Mouse (Mus musculus) adrenal gland, postnatal 25 days (tissue): ENCODE measurements around the gene Fam71f1. TPM values are rescaled to one million over a fixed set of nuclear protein-coding genes. Genes with fewer than 3 reads are reported as not detected.

ENCODE experiments used
- DNase-seq: peaks from one replicate; pipeline ENCODE4 v3.0.0; 2021; ENCODE audit warnings: mixed read lengths
- long read RNA-seq: library from polyadenylated mRNA; stranded (forward); transcript quantifications from one replicate; pipeline ENCODE4 v2.0.0, GENCODE M21; 2021
- total RNA-seq: library from RNA; stranded (reverse); gene quantifications from 2 replicates; pipeline ENCODE4 v1.2.3, GENCODE M21; 2021

Gene Fam71f1
- total RNA-seq = not detected in 2 replicates
- long read RNA-seq = 0 reads

DNA sequence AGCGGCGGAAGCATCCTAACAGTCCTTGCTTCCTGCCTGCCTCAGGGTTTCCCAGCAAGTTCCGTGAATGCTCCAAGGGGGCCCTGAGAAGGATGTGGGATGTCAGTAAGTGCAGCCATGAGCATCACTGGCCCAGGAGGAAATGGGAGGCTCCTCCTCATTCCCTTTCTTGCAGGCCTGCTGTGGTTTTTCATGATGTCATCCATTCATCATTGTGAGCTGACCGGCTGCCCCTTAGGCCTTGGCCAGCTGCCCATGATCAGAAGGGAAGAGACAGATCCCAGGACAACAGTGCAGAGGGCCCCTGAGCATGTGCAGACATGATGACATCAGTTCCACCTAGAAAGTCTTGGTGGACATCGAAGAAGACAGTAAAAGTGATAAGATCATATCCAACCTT lies at the start of gene Fam71f1:
Gene Fam71f1, plus strand, starts transcription at position 262 of the 400 bp plus-strand sequence.
- peak; percentile 67 for DNase-seq

DNA sequence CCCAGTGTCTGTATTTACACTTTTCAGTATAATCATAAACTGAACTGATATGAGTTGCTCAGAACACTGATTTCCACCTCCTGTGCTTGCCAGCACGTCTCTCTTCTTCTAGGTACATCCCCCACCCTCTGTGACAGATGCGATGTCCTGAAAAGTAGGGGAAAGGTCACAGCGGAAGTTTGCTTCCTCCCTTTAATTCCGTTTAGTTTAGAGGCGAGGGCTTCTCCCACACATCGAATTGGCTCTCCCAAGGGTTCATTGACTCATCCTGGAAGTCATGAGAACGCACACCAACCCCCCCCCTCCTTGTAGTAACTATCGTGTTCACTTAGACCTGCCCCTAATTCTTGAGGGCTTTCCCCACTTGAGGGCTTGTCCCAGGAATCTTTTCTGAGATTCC lies 48.0 kb upstream of the Fam71f1 start:
- DNase-seq = no peak

DNA sequence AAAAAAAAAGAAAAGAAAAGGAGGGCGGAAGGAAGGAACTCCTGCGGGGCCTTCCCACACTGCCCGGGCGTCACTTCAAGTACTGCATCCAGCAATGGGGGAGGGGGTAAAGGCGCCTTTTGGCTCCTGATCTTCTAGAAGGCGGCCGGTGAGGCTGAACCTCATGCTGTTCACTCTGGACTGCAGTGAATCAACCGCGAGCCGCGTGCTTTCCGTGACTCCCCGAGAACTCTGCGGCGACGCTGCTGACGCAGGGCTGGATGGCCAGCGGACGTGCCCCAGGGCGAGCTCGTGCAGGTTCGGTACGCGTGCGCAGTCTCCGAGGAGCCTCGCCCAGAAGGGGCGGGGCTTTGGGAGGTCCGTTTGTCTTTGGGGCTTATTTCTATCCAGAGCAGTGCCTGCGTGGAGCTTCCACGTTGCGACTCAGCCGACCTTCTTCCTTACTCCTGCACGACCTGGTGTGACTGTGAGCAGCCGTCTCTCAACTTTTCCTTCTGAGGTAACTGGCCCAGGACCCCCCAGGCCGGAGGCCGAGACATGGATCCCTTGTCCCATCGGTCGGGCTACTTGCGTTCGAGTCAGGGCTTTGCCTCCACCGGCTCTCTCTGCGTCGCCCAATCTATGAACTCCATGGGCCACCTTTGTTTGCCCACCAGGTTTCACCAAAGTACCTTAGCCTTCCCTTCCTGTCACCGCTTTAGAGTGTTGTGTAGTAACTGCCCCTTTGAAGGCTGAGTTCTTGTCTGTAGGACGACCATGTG lies 46.4 kb upstream of the Fam71f1 start, which contains the start of gene Hilpda:
Gene Hilpda, plus strand, starts transcription at position 177 of the 761 bp plus-strand sequence.
- peak; percentile 92 for DNase-seq

DNA sequence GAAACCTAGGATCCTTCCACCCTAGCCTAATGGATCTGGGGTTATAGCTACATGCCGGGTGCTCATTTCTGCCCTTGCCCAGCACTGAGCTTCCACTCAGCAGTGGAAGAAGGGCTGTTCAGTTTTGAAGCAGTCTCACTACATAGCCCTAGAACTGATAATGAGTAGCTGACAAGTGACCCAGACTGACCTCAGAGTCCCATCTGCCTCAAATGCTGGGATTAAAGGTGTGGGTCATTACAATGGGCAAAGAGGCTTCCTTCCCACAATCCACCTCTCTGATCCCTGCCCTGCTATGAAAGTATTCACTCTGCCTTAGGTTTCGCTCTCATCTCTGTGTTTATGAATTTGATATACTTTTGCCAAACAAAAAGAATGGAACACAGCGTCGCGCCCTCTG lies 42.2 kb upstream of the Fam71f1 start:
- DNase-seq = no peak

DNA sequence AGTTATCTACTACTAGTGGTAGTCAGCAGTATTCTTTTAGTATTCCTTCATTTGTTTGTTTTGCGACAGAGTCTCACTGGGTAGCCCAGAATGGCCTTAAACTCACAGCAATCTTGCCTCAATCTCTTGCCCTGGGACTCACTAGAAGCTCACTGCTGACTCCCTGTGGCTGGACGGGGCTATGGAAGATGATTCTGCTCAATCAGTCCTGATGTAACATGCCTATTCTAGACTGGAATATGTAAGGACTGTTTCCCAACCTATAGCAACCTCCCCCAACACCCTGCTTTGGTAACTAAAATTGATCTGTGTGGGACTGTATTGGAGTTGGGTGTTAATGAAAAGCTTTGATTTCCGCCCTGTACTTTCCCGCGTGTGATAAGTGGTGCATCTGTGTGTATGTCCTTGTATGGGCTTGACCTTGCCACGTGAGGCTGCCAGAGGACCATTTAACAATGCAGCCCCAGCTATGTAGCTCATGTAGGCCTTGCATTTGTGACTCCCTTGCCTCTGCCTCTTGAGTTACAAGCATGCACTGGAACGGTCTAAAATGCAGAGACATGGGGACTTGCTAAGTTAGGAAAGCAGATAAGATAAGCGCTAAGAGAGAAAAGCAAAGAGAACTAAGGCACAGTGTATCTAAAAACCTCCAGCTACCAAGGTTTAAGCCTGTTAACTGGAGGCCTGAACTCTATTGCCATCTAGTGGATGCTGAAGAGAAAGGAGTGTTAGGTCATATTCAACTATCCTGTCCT lies 40.2 kb upstream of the Fam71f1 start:
- peak; percentile 42 for DNase-seq

DNA sequence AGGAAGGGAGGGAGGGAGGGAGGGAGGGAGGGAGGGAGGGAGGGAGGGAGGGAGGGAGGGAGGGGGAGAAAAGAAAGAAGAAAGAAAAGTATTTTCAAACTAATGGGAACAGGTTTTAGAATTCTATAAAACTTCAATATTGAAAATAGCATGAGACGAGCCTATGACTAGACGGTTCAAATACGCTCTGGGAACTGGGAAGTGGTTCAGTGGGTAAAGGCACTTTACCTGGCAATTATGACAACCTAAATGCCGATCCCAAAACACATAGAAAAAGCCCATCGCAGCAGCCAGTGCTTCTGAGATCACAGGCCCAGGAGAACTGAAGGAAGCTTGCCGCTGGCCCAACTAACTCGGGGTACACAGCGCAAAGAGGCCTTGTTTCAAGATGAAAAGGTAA lies 39.6 kb upstream of the Fam71f1 start, which contains the start of gene Fam71f2:
Gene Fam71f2, plus strand, starts transcription at position 301 of the 400 bp plus-strand sequence.
- no peak for DNase-seq

DNA sequence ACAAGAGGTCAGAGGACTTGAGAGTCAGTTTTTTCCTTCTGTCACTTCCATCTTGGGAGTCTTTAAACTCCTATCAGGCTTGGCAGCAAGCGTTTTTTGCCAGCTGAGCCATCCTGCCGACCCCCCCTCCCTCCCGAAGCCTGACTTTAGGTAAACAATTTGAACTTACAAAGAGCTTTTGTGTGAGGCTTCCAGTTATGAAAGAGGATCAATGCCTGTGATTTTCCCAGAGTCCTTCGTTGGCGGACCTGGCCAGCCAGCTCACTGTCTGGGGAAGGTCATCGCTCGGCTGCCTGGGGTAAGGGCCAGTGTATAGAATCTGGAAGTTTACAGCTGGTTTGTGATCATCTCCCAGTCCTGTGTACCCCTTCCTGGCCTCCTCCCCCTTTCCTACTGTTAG lies 38.3 kb upstream of the Fam71f1 start:
- no peak for DNase-seq

DNA sequence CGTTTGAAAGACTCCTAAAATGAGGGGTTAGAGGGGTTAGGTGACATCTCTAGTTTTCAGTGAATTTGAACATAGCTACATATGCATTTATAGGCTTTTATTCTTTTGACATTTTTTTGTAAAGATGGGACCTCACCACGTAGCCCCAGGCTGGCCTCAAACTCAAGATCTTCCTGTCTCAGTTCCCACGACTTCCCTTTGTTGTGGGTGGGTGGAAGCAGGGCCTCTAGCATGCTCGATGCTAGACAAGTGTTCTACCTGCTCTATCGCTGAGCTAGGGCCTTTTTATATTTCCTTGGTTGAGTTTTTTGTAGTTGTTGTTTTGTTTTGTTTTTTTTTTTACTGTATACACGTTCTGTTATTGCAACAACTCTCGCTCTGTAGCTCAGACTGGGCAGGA lies 32.1 kb upstream of the Fam71f1 start:
- no peak for DNase-seq

DNA sequence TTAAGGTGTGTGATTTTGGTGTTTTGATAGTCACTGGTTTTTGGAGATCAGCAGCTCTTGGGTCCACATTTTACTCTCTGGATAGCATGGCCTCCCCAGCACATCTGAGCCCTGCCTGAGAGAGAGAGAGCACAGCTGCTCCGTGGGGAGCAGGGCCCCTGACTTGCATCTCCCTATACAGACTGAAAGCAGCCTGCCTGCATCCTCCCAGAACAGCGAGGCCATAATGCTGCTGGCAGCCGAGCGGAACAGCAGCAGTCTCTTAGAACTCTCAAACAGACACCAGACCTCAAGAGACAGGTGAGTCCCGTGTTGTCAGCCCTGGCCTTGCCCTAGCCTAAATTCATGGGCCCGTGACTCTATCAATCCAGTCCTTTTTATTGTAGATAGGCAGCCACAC lies 31.5 kb upstream of the Fam71f1 start:
- DNase-seq = no peak

DNA sequence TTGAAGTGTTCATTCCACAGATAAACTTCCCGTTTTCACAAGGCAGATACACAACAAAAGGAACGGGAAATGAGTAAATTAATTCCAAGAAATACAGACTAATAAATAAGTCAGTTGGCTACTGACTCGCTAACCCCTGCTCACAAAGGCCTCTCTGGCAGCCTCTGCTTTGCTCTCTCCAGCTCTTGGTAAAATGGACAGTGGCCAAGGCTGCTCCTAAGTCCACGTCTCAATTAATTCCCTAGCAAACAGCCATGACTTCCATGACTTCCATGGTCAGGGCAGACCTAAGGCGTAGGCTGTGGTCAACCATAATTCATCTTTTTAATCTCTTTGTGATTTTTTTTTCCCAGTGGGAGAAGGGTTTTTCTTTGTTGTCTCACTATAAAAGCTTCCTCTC lies 31.0 kb upstream of the Fam71f1 start:
- DNase-seq = no peak

DNA sequence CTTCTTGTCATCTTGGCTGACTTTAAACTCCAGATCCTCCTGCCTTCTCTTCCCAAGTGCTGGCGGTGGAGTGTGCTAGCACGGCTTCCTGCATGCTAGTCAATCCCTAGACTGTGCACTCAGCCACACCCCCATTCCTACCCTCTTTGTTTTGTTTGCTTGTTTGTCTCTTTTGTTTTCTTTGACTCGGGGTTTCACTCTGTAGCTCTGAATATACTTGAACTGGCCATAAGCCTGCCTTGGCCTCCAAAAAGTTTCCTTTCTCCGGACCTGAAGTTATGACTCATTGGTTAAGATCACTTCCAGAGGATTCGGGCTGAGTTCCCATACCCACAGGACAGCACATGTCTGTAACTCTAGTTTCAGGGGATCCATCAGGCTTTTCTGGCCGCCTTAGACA lies 30.3 kb upstream of the Fam71f1 start:
- DNase-seq = no peak

DNA sequence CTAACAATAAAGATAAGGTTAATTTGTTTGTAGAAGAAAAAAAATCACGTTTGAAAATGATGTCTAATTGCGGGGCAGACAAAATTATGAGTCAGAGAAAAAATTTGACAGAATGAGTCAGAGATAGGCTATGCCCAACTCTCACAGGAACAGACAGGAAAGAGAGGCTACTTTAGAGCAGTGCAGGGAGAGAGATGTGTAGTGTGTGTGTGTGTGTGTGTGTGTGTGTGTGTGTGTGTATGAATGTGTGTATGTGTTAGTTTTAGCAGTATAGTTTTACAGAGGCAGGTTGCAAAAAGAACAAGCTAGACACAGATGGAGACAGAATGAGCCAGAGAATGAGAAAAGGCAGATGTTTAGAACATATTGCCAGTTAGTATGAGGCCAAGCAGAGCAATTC lies 19.8 kb upstream of the Fam71f1 start:
- DNase-seq = no peak

DNA sequence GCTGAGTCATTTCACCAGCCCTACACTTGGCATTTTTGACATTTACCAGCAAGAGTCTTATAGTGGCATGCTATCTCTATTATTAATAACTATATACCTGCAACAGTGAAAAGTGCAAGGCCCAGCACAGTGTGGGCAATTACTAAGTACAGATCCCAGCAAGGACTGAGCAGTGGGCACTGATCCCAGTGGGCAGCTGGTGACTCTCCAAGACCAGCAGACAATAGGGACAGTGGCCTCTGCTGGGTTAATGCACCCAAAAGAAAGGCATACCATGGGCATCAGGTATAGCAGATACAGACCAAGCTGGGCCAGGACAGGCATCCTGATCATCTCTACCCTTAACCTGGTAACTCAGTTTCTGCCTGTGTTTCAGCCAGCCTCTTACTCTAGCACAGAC lies 15.7 kb upstream of the Fam71f1 start:
- DNase-seq = no peak

DNA sequence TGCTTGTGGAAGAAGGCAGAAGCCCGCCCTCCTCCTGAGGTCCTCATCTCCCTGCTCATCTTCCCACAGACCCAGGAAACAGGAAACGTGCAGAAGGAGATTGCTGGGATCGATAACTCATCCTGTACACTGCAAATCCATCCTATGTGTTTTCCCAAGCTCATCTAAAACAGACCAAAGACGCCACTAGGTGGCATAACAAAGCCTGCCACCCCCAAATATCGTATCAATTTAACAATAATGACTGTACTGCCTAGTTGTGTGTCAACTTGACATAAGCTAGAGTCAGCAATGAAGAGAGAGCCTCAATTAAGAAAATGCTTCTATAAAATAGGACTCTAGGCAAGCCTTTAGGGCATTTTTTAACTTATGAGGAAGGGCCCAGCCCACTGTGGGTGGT lies 15.2 kb upstream of the Fam71f1 start:
- DNase-seq = no peak

DNA sequence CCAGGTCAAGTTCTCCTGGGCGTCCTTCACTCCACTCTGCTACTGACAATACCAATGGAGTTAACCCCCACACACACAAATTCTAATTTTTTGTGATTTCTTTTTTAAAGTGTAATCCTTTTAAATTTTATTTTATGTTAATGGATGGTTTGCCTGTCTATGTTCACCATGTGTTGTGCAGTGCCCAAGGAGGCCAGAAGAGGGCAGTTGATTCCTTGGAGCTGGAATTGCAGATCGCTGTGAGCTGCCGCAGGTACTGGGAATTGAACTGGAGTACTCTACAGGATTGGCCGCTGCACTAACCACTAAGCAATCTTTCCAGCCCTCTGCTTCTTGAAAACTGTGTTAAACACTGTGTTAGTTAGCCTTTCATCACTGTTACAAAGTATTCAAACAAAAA lies 13.5 kb upstream of the Fam71f1 start:
- DNase-seq = no peak

DNA sequence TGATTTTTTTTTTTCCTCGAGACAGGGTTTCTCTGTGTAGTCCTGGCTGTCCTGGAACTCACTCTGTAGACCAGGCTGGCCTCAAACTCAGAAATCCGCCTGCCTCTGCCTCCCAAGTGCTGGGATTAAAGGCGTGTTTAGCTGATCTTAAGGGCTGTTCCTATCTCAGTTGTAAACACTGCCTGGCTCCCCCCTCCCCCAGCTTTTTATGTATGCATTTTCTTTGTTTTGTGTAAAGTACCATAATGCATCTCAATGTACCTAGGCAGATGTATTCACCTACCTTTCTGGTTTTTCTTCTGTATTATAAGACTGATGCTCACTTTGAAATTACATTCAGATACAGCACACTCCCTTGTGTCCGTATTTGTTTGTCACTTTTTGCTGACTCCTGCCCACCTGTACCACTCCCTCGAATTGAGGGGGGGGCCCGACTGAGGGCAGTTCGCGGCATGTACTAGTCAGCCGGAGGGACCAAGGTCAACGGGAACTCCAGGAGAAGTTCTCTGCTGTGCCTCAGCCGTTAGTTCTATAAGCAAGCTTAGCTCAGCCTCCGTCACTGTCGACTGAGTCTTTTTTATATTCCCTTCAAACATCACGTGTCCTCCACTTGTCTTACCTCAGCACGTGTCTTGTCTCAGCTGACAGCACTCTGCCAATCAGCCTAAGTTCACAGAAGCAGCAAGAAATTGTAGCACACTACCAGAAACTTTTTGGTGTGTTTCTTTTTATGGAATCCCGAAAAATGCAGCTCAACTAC lies 9.9 kb upstream of the Fam71f1 start:
- no peak for DNase-seq

DNA sequence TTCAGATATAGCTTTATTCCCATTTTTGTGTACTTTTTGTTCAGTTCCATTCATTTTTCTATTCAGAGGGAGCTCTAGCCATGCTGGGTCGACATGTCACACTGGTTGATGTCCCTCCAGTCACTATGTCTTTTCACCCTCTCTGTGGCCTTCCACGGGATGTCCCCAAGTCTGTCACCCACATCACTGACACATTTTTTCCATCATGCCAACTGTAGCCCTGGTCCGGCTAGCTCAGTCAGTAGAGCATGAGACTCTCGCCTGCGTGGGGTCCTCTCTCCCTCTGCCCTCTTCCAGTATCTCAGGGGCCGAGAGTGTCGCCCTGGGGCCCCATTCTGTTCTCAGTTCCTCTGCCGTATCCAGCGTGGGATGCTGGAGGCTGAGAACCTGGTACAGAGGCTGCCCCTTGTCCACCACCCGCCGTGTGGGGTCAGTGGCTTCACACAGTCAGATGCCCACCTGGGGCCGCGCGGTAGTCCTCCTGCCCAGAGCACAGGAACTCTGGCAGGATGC lies 5.2 kb upstream of the Fam71f1 start:
- DNase-seq = no peak

DNA sequence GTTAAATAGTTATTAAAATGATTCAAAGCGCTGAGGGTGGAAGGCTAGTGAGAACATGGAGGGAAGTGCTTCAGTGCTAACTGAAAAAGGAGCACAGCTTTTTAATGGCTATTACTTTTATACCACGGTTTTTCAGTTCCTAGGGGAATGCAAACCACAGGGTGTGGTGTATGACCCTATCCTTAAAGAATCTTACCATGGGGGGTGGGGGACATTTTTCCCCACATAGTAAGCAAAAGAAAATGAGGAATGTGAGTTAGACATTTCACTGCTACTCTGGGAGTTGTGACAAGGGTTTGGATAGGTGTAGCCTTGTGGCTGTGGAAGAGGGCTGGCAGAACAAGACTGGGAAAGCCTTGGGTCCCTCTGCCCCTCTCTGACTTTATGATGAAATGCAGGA lies 1.7 kb upstream of the Fam71f1 start:
- DNase-seq = no peak

DNA sequence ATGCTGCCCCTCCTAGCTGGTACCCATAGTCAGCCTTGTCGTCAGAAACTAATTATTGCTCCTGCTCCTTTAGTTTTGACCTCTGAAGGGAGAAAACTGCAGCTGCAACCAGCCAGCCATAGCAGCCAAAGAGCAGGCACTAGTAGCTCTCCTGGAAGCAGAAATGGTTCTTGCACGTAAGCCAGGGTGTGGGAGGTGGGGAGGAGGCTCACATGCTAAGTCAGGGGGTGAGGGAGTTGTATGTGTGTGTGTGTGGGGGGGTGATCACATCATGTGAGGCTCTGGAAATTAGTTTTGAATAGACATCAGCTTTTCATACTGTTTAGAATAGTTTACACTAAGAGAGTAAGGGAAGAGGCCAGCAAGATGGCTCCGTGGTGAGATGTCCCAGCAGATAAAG lies 999 bp upstream of the Fam71f1 start:
- no peak for DNase-seq

DNA sequence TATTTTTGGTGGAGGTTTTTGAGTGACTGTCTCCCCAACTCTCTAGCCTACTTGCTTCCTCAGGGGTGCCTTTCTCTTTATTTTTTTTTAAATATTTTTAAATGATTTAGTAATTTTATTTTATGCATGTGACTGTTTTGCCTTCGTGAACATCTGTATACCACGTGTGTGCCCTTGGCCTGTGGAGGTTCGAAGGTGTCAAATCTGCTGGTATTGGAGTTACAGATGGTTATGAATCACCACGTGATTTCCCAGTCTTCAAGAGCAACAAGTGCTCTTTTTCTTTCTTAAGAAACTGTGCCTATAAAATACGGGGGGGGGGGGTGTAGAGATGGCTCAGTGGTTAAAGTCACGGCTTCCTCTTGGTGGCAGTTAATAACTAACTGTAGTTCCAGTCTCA lies 2.6 kb downstream of the Fam71f1 start:
- no peak for DNase-seq

DNA sequence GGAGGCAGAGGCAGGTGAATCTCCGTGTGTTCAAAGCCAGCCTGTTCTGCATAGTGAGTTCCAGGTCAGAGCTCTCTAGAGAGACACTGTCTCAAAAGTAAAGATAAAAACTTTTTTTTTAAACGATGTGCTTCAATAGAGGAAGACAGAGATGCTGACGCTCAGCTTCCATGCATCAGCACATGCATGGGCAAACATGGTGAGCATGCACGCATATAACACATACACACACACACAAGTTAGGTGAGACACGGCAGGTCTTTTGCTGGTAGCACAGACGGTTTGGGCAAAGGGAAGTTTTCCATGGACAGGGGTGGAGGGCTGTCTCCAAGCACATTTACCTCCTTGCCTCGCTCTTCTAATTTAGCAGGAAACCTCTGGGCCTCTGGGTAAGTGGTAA lies 3.2 kb downstream of the Fam71f1 start:
- DNase-seq = no peak

DNA sequence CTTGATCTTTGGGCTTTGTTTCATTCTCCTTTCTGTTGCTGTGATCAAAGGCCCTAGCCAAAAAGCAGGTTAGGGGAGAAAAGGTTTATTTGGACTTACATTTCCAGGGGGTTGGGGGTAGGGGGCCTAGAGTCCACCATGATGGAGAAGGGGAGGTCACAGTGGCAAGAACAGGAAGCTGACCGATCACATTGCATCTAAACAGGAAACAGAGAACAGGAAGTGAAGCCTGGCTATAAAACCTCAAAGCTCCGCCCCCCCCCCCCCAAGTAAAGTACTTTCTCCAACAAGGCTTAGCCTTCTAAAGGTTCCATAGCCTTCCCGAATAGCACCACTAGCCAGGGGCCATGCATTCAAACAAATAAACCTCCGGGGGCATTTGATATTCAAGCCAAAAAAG lies 3.8 kb downstream of the Fam71f1 start:
- no peak for DNase-seq

DNA sequence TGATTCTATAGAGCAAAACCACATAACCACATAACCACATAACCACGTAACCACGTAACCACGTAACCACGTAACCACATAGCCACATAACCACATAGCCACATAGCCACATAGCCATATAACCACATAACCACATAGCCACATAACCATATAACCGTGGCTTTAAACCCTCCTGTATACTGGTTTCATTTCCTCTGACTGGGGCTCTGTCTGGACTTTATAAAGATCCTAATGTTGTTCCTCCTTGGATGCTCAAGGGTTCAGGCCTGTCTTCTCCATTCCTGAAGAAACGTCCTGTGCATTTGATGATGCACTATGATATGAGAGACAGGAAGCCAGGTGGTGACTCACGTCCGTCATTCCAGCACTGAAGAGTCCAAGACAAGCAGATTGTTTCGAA lies 8.0 kb downstream of the Fam71f1 start:
- no peak for DNase-seq
